Mouse (Mus musculus) urinary bladder, adult 2 months (tissue): Measurements from ENCODE around the gene Topaz1. TPM values are rescaled to one million over a fixed set of nuclear protein-coding genes. Genes with fewer than 3 reads are reported as not detected.

Experiments
- DNase-seq: peaks from one replicate; pipeline ENCODE4 v3.0.0; 2022; ENCODE audit warnings: low spot score
- polyA plus RNA-seq: library from polyadenylated mRNA; depleted of rRNA; stranded (reverse); fragments of >200 nt; gene quantifications from 2 replicates; pipeline ENCODE4 v1.2.3, GENCODE M21; 2012; rRNA removed

Topaz1 gene
- 0.01 TPM in 2 replicates for polyA plus RNA-seq

GRCm38 (mm10) chr9:122747060-122747459, at the start of gene Topaz1:
Gene Topaz1, plus strand, starts transcription at chr9:122747346.
- DNase-seq: no peak

DNA sequence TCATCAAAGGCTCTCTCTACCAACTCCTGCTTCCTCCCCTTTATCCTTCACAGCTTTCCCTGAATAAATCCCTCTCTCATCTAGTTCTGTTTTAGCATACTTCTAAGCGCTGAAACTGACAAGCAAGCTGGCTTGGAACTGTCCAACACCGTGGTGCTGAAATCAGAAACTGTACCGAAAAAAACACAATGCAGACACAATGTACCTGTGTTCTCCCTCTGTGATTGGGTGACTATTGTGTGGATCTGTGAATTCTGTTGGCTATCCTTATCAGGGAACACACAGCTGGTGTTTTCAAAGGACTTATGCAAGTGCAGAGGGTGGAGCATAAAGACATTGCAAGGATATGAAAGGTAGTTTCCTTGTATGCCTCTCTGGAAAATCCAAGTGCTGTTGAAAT, 45.3 kb upstream of the Topaz1 start:
- DNase-seq: no peak

DNA sequence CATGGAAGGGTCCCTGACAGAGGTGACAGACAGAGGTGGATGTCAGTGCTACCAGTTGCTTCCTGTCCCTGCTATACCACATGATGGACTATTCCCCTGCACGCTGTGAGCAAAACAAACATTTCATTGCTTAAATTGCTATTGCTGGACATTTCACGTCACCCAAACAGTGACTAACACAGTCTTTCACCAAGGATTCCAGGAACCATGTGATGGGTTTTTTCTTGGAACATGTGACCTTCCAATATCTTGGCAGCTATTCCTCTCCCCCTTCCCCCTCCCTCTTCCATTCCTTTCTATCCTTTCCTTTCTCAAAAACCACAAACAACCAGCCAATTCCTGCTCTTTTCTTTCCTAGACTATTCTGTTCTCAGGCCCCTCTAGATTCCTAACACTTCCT, 33.3 kb upstream of the Topaz1 start:
- no peak for DNase-seq

GRCm38 (mm10) chr9:122715046-122715445, 32.1 kb upstream of the Topaz1 start:
- DNase-seq: no peak

DNA sequence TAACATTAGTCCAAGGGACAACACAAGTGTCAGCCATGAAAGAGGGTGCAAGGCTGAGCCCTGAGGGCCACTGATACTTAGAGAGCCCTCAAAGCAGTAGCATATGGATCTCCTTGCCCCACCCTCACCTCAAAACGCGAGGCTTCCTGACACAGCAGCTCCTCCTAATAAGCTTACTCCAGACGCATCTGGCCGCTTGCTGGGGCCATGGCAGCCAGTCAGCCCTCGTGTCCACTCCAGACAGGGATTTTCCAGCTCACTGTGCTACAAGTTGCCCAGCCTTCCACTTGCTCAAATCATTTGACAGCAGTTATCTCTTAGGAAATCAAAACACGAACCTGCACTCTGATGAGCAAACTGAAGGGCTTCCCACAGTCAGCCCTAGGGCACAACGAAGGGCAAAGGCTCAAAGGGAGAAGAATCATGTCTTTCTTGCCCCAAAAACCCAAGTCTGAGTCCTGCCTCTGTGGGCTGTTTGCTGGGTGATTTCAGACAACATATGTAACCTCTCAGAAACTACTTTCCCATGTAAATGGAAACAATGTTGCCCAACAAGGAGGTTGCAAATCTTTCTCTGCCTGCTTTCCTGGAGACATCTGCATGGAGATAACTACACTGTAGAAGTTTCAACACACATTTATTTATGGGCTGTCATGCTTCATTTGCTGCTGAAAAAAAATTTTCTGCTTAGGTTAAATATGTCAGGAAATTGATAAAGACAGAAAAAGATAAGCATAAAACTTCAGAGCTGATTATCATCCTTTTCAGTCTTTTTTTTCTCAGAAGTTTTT, 30.8 kb upstream of the Topaz1 start:
- no peak for DNase-seq

- DNase-seq: no peak
Observed at GRCm38 (mm10) chr9:122722296-122722695, 24.9 kb upstream of the Topaz1 start.

- no peak for DNase-seq
Observed at GRCm38 (mm10) chr9:122725046-122725765, 21.9 kb upstream of the Topaz1 start.

- DNase-seq: no peak
Observed at GRCm38 (mm10) chr9:122729500-122729899, 17.6 kb upstream of the Topaz1 start.

DNA sequence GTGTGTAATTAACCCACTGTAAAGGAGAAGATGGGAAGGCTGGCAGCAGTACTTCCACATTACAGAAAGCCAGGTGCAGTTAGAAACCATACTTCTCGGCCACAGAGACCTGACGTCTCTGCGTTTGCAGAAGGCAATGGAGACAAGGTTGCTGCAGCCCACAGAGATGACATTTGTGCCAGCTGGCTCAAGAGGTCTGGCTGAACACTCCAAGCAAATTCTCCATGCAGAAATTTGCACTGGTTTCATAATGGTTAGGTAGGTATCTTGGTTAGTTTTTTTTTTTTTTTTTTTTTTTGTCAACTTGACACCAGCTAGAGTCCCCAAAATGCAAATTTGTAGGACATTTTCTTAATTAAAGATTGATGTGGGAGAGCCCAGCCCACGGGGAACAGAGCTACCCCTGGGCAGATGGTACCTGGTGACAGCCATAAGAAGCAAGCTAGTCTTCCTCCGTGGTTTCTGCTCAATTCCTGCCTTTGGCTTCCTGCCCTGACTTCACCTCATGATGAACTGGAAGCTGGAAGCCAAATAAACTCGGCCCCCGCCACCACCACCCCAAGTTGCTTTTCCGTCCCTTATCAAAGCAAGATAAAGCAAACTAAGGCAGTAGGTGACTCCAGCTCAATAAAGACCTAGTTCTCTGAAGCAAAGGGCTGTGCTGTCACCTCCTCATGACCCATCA, 14.9 kb upstream of the Topaz1 start:
- DNase-seq: no peak

DNA sequence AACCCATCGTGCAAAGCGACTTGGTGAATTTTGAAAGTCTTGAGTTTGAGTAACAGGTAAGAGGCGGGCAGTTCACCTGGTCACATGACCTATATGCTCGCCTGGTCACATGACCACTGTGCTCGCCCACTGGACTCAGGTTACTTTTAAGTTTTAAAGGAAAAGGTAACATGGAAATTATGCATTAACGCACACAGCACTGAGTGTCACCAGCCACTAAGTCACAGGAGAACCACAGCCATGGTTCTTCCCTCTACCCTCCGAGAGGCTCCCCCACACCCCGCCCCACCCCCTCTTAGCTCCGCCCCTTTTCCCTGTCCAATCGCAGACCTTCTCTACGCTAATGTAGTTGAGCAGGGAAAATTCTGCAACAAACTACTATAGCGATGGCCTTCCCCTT, 13.9 kb upstream of the Topaz1 start:
- no peak for DNase-seq

- no peak for DNase-seq
Observed at GRCm38 (mm10) chr9:122734934-122735333, 12.2 kb upstream of the Topaz1 start.

DNA sequence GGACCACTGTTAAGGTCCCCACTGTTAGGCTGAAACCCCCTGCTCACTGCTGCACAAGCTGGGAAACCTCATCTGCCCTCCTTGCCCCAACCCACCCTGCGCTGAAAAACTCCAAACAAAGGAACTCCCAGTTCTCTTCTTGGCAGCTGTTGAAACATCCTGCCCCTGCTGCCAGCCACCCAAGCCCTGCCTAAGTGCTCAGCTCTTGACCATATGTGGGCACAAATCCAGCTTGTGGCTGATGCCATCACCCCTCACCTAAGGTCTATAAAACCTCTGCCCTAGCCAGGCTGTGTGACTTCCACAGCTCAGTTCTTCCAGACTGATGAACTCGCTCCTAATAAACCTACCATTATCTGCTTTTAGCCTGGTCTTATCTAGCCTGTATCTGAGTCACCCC, 11.1 kb upstream of the Topaz1 start:
- no peak for DNase-seq

DNA sequence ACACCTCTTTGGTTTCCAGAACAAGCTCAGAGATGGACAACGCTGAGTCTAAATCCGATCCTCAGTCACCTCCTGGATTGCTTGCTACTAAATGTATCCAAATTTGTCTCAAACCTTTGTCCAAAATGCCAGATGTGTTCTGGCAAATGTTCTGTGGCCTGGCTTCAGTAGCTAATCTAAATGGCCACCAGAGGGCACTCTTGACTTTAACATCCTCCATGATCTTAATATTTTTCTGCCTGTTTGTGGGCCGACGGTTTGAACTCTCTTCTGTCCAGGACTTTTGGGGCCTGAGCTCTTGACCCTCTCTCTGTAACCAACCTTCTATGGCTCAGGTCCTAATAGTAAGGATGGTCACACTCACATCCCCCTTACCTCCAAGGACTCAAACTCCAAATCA, 10.4 kb upstream of the Topaz1 start:
- DNase-seq: no peak

GRCm38 (mm10) chr9:122745879-122746278, 1.3 kb upstream of the Topaz1 start:
- DNase-seq: no peak

GRCm38 (mm10) chr9:122757614-122758013, 10.5 kb downstream of the Topaz1 start:
- DNase-seq: no peak

DNA sequence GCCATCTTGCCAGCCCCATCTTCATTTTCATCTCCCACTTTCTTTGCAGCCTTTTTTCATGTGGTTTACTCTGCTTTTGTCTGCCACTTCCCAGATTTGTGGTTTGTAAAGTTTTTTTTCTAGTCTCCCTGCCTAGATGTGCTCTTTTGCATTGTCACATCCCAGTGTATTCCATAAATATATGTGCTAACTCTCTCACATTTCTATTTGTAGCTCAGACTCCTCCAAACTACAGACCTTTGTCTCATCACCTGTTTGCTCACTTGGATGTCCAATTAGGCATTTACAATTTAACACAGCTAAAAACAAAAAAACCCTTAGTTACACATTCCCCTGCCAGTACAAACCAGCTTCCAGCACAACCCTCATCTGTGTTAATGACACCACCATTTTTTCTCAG, 13.0 kb downstream of the Topaz1 start:
- no peak for DNase-seq

DNA sequence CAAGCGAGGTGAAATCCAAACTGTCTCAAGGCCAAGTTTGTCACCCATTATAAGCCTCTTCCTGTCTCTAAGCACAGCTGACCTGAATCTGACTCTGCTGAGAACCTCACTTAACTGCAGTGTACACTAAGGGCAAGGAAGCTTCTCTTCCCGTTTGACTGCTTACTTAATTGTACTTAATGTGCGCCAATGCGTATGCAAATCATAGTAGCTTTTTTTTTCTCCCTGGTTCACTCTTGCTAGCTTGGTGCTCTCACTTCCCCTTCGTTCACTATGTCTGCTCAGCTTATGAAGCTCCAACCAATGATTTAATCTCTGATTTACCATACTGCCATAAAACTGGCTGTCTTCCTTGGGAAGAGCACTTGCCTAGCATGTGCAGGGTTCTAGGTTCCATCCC, 38.1 kb downstream of the Topaz1 start:
- DNase-seq: no peak

DNA sequence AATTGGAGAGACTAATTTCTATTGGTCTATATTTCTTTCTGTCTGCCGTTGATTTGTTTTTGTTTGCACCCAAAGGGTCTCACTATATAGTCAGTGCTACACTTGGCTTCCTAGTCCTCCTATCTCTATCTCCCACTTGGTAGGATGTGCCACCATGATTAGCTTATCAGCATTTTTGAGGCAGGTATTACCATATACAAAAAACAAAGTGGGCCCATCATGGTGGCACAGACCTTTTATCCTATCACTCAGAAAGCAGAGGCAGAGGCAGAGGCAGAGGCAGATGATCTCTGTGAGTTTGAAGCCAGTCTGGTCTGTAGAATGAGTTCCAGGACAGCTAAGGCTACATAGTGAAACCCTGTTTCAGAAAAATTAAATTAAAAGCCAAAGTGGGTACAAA, 39.4 kb downstream of the Topaz1 start:
- no peak for DNase-seq

DNA sequence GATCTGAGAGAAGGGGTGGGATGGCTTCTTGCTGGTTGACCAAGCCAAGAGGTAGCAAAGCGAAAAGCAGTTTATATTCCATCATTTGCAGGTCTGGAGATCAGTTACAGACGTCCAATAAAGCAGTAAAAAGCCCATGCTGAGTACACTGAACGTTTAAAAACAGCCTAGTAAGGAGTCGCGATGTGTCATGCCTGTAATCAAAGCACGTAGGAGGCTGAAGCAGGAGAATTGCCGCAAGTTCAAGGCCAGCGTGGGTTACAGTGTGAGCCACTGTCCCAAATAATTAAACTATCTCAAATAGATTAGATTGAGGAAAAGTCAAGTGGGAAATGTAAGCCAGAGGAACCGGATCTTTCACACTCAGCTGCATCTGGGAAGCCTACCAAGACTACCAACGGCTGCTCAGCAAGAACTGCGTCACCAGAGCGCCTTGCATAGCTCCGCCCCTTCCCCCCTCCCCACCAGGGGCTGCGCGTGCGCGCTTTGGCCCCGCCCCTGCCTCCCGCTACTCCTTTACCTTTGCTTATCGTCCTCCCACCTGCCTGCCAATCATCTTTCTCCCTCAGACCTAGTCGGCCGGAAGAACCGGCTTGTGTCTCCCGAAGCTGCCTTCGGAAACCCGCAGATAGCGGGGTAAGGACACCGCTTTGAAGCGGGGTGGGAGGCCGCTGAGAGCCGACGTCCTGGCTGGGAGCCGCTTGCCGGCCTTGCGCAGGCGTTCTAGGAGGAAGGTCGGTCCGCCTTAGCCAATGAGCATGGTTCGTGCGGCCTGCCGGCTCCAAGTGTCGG, 58.1 kb downstream of the Topaz1 start, which contains the start of gene Tcaim:
Gene Tcaim (plus strand): TSS at position 487 of the 792 bp plus-strand sequence.
- DNase-seq: peak; percentile 84

DNA sequence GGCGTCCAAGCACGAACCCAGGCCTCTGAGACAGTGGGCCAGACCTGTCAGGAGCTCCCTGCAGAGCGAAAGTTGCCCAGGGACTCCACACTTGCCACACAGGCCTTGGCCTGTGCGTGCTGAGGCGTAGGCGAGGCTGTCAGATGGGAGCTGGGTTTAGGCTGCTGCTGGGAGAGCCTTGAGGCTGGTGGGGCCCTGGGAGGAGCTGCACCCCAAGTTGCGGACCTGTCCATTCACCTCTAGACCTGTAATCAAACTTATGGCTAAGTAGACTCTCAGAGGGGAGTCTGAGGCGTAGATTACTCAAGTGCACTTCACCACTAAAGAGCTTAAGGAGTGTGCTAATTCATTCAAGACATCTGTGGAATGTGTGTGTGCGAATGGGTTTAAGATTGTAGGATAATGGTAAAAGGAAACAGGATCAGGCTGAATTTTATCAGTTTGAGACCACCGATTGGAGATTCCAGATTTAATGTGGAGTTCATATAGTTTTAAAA, 58.7 kb downstream of the Topaz1 start:
- DNase-seq: no peak

DNA sequence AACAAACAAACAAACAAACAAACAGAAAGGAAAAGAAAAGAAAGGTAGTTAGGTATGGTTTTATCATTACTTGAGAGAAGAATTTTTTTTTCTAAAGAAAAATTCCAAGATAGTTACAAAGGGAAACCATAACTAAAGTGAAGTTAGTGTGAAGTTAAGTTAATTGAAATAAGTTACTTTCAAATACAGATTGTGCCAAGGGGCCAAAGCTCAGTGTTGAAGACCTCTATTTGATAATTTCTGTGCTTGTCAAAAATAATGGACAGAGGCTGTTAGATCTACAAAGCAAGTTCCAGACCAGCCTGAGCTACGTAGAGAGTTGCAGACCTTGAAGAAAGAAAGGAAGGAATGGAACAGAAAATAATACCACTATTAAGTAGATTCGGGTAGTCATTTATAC, 60.0 kb downstream of the Topaz1 start:
- no peak for DNase-seq

DNA sequence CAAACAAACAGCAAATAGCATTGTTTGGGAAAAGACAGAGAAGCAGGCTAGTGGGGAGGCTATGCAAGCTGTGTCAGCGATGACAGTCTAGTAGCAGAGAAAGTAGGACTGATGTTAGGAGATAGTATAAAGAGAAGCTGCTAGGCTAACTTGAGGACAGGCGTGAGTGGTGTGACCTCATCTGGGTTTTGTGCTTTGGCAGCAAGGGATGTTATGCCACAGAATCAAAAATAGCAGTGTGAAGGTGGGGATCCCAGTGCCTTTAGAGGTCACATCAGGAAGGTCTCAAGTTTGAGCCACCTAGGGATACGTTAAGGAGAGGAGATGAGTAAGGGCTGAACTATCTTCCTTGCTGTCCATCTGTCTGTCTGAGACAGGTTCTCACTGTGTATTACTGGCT, 63.1 kb downstream of the Topaz1 start:
- no peak for DNase-seq
